Mouse (Mus musculus) neutrophil, adult 5-6 weeks (primary cell): ENCODE measurements around the gene Ptprf. TPM values are rescaled to one million over a fixed set of nuclear protein-coding genes. Genes with fewer than 3 reads are reported as not detected.
A peak's percentile ranks its signal among the peaks of the same experiment; 100 is the strongest.

ENCODE experiments used
- ATAC-seq: fragments of 151-379, 151-347 bp; 2 replicates; pipeline ENCODE4 v1.8.0; 2017; ENCODE audit warnings: mild to moderate bottlenecking, moderate TSS enrichment; ENCODE audit not compliant: insufficient number of reproducible peaks, poor library complexity, low FRiP score, severe bottlenecking; ENCODE audit errors: extremely low read depth
- total RNA-seq: library from RNA; stranded (forward); fragments of 200-1000 nt; gene quantifications from 2 replicates; pipeline ENCODE4 v1.2.3, GENCODE M21; 2017

Gene Ptprf
- total RNA-seq, 1 experiment from 2014 or later: 0.23 TPM

DNA sequence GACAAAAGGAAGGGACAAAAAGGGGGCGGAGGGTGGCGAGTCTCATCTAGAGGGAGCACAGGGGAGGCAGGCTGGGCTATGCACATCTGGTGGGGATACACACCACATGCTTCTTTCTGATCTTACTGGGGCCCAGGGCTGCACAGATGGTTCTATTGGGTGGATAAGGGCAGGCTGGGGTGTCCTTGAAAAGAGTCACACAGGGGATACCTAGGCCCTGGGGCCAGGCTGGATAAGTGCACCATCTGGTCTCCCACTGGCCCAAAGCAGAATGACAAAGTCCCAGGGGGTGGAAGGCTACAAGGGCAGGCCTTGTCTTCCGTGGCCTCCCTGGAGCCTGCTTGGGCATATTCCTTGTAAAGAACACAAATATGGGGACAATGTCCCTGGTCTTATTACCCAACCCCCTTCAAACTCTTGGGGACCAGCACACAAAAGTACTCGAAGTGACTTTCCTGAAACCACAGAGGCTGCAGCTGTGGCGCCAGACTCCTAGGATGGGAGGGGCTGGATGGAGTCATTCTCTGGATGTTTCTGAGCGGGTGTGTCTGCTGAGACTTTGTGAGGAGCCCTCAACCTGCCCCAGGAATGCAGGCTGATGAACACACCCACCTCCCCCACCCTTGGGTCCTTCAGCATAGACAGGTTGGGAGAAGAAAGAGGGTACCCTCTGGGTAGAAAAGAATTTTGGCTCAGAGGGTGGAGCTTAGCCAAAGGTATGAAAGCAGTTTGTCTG, 62.0 kb downstream of the Ptprf start:
- no peak for ATAC-seq

DNA sequence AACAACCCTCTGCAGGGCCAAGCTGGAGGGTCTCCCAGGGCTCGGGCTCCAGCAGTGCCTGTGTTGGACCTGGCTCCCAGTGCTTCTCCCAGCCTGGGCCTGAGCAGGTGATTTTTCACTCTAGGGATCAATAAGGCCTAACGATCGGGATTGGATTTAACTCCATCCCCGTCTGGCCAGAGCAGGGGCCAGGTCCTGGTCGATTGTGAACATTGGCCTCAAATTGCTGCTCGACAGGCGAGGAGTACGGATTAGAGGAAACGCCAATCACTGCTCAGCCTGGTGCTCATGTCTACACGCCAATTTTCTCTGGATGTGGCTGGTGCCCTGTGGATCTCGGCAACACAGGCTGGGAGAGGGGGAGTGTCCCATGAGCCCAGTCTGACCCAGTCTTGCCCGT, 63.8 kb downstream of the Ptprf start:
- no peak for ATAC-seq

DNA sequence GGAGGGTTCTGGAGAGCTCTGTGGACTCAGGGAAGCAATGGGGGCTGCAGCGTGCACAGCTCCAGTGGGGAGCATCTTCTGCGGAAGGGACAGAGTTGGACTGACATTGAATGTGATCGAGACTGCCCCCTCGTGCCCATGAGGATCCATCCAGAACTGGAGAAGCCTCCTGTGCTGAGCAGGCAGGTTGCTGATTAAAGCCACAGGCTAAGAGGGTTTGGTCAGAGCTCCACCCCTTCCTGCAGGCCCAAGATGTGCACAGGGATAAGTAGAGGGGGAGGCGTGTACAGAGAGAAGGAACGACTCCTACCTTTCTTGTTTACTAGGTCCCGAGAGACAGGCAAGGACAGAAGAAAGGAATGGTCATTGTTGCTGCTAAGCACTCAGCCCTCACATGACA, 69.9 kb downstream of the Ptprf start:
- no peak for ATAC-seq

DNA sequence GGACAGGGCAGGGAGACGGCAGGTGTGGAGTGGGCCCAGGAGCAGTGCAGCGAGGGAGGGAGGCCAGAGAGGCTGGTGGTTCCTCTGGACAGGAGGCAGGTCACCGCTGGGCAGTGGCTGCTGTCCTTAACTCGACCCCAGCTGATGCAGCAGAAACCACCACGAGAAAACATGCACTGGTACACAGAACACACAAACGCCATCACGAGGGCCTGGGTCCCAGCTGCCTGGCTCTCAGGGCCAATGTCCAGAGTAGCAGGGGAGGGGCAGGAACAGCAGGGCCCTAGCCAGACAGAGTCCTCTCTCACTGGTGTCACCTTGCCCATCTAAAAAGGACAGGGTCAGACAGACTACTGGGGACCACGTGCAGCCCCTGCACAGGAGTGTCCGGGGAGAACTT, 70.4 kb downstream of the Ptprf start:
- ATAC-seq: no peak

DNA sequence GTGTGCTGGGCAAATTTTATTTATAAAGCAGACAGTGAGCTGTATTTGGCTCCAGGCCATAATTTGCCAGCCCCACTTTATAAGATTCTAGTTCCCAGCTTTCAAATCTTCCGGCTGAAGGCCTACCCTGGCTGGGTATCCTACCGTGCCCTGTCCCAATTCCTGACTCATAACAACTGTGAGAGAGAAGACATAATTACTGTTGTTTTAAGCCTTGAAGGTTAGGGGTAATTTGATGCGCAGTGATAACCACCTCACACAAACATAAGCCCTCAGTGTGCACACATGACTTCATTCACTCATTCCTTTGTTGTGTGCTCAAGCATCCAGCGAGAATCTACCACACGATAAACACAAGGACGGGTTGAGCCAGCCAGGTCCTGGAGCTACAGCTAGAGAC, 71.7 kb downstream of the Ptprf start:
- ATAC-seq: no peak

DNA sequence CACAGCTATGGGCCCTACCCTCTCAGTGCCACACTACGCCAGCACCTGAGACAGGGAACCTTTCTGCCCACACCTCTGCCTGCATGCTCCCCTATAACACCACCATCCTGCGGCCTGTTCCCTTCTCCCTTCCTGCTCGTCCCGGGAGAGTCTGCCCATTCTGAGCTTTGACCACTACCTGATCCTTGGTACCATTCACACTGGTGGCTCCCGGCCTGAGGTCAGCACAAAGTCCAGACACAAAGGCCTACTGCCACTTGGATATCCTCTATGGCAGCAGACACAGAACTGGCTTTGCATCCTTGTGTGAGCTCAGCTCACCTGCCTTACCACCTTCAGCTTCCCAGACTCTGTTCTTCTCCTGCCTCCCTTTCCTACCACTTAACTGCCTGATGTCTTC, 72.7 kb downstream of the Ptprf start:
- ATAC-seq: no peak

DNA sequence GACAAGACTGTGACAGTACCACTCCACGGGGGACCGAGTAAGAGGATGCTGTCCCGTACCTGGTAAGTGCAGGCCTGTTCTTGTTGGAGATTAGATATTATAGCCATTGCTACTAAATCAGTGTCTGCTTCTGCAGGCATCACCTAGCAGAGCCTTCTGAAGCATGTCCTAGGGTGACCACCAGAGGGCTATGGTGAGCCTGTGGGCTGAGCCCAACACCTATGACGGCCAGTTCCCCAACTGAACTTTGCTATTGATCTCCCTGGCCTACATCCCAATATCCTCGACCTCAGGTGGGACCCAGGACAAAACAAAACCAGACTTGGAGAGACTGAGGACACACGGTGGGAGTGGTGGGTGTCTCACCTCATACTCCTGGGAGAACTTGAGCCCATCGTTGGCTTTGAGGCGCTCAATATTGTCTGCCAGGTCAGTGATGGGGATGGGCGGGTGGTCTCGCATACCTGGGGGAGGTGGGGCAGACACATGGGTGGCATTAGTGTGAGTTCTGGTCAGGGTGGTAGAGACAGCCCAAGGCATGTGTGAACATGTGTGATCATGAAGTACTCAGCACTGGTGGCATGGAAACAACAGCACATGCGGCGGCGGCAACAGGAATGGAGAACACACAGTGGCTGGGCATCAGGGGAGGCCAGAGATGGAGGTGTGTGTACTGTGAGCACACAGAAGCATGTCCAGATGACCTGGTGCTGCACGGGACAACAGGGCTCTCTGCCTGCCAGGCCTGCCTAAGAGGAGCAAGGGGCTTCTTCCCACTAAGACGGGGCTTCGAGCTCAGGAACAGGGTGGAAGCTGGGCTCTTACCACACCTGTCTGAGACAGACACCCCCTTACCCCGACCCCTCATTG, 74.2 kb downstream of the Ptprf start:
- peak; percentile 14; the same call in 1 of the 2 replicates for ATAC-seq

DNA sequence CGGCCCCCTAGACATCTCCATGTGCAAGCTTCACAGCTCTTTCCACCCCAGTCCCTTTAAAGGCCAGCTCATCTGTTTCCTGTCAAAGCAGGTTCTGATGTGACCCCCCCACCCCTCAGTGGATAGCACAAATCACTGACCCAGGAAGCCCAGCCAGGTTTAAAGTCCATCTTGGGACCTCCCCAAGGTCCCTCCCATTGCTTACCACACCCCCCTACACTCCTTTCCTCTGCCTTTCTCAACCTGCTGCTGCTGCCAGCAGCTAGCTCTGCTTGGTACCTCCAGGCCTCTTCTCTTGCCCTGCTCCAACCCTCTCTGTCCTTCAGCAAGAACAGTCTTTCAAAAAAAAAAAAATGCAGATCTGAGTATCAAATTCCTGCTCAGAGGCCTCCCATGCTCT, 76.3 kb downstream of the Ptprf start:
- no peak for ATAC-seq

DNA sequence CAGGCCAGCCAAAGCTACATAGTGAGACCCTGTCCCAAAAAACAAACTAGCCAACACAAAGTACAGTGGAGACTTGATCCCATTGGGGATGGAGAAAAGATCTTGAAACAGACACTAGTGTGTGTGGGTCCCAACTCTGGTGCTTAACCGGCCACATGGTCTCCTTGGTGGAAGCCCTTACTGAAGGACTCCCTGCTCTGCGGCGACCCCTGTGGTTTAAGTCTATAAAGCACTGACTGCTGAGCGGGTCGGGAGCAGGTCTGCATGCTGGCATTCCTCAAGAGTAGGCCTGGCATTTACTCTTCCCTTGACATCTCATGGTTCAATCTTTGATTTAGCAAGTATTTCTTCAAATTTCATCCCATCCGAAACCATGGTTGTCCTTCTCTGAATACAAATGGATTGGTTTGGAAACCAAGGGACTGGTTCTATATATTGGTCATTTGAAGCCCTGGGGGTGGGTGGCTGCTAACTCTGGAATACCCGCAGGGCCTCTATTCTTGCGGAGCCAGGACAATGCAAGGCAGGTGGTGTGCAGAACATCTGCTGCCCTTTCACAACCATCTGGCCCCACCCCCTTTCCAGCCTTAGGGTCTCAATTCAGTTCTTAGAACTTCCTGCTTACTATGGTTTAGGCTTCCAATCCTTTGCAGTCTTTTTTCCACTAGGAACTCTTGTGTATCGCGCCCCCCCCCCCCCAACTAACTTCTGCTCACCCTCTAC, 84.1 kb downstream of the Ptprf start:
- ATAC-seq: no peak

DNA sequence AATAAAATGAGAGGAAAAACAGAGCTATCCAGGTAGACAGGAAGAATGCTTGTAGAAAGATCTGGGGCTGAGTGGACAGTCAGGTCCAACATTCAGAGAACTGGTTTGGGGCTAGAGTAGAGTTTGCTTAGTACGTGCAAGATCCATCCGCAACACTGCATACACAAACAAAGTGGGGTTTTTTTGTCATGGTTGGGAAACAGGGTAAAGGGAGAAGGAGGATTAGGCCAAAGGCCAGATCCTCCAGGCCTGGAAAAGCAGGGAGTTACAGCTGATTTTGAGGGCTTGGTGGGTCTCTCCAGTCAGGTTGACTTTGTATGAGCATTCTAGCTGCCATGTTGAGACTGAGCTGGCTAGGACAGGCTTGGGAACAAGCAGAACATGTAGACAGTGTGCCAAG, 85.3 kb downstream of the Ptprf start:
- ATAC-seq: no peak

DNA sequence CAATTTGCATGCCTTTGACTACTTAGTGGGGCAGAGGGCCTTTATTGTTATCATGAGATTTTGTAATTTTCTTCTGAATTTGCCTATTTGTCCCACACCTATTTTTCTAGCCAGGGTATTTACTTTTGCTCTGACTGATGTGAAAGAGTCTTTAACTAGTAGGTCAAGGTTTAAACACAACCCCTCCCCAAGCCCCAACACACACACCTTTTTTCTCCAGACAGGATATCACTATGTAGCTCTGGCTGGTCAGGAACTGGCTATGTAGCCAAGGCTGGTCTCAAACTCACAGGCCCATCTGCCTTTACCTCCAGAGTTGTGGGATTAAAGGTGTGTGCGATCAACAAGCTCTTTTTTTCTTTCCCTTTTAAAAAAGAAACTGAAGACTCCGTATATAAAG, 92.1 kb downstream of the Ptprf start:
- no peak for ATAC-seq

DNA sequence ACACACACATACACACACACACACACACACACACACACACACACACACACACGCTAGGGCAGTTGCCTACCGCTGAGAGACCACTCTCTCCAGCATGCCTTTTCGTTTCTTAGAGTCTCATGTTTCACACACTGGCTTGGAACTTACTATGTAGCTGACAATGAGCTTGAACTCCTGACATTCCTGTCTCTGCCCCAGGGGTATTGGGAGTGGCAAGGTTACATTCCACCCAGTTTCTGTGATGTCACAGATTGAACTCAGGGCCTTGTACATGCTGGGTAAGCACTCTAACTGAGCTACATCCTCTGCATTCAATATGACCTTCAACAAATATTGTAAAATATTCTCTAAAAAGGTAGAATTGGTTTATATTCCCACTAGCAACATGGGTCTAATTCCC, 92.6 kb downstream of the Ptprf start:
- no peak for ATAC-seq

DNA sequence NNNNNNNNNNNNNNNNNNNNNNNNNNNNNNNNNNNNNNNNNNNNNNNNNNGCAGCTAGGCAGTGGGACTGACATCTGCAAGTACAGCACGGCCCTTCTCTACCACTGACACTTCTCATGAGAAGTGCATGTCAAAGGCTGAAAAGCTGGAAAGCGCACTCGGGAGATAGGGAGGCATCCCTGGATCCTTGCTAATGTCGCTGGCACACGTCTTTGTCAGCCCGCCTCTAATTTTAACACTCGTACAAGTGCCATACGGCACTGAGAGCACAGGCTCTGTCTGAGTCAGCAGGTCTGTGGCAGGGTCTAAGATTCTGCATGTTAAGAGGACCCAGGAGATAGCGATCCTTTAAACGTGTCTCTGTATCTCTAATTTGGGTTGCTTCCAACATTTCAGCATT, 95.0 kb downstream of the Ptprf start:
- no peak for ATAC-seq

DNA sequence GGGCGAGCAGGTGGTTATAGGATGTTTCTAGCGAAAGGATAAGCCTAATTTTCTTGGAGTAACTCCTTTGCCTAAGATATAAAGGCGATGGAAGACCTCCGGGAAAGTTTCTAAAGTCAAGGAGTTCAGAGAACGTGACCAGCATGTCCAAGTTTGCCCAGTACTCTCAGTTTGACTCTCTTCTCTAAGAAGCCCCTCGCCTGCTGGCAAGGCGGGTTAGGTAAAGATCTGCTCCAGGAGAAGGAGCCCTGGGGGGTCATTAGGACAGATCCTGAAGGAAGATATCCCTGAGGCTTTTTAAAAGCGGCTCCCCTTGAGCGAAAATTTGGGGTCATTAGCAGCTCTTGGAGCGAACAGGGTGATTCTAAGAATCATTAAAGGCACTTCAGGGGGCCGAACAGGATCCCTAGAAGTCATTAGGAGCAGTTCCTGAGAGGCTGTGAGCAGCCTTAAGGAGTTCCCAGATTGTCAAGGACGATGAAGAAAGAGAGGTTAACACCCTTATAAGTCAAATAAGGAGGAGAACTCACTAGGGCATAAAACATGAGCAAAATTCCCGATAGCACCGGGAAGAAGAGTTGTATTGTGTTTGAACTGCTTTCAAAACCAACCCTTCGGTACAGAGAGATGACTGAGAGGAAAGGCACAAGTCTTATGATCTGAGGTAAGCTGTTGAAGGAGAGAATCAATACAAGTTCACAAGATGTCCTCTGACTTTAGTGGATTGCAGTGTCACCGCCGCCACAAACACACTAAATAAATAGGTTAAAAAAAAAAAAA, 110.7 kb downstream of the Ptprf start:
- ATAC-seq: no peak

DNA sequence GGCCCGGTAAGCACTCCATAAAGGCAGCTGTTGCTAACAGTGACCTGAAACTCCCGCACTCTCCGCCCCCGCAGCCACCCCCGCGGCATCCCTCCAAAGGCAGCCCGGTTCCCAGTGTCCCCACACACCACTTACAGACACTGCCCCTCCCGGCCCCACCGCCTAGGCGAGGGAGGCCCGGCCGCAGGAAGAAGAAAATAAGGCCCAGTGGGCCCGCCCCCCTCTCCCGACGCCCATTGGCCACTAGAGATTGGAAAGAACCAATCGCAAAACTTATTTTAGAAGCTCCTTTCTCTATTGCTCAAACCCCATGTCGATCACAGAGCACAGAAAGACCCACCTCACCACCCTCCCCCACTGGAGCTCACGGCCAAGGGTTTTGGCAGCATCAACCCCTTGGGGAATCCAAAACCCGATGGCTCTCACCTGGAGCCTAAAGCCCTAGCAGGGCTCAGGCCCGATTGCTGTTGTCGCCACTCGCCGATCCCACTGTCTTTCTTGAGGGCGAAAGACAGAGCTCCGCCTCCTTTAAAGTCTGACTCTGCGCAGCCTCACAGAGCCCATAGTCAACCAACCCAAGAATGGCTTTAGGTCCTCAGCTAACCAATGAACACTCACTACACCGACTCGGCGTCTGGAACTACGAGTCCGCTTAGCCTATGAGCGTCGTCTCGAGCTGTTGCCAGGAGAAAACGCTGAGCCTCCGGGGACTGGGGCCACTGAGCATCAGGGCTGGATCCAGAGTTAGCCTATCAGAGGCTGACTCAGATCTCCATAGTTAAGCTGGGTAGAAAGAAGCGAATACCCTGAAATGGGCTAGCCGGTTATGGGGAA, 111.5 kb downstream of the Ptprf start, which contains the start of gene Kdm4a:
Gene Kdm4a (minus strand): TSS at position 577 of the 834 bp plus-strand sequence.
- ATAC-seq: peak; percentile 95

DNA sequence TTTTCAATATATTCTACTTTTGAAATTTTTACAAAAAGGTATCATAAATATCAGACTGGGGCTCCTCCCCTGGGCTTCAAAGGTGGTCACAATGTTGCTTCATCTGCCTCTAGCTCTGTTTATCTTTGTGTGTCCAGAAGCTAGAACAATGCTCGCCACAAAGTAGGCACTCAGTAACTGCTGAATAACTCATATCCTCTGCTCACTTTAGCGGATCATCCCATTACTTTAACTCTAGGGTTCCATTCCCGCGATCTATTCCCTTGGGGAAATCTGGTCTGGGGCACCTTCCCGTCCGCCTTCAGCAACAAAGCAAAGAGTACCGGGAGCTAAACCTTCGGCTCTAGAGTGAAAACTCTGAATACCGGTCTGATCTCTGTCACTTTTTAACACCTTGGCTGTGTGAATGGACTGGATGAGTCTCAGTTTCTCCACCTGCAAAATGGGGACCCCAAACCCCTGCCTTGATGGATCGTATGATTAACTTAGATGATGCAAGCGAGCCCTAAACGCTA, 112.2 kb downstream of the Ptprf start:
- ATAC-seq: no peak

DNA sequence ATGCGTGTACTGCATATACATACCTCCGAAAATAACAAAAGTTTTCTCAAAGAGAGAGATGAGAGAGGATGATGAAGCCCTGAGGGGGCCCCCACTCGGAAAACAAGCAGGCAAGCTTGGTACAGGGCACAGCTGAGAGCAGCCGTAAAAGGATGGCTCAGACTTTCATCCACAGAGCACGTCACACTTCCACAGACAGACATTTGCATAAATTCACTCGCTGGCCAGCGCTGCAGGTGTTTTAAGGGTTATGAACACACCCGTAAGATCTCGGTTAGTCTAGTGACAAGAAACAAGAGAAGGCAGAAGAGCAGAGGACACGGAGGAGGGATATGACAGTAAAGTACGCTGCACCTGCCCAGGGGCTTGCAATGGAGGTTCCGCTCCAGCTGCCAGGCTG, 118.7 kb downstream of the Ptprf start:
- peak; percentile 55; the same call in 1 of the 2 replicates for ATAC-seq

DNA sequence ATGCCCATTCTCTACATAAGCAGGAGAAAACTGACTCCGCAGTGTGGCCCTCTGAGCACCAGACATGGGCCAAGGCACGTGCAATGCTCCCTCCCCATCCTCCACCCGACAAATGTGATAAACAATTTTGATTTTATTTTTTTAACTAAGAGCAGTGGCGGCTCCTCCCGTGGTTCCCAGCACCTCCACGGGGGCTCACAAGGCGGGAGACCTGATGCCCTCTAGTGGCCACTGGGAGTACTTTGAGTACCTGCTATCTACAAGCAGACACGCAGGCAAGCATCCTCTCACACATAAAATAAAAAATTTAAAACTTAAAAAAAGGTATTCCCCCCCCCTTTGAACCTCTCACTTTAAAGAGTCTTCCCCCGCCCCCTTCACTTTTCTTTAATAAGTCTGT, 120.2 kb downstream of the Ptprf start:
- no peak for ATAC-seq
